Mouse (Mus musculus) embryonic facial prominence, embryonic 14.5 days (tissue): ENCODE data around the gene Psmd7. TPM values are rescaled to one million over a fixed set of nuclear protein-coding genes. Genes with fewer than 3 reads are reported as not detected.

Experiments
- ATAC-seq: fragments of 200-750 bp; cut with Nextera tagmentation; 2 replicates; pipeline ENCODE4 v1.8.0; 2017; ENCODE audit warnings: low read depth, moderate number of reproducible peaks, moderate TSS enrichment
- DNase-seq: peaks from one replicate; pipeline ENCODE4 v3.0.0-alpha.2; 2015; ENCODE audit warnings: low spot score
- H3K27ac ChIP-seq: fragments of 300-500 bp; sonication (generic); replicated peaks from 2 replicates; pipeline ENCODE4 v1.5.1; 2014; ENCODE audit warnings: low read depth, mild to moderate bottlenecking, low read length, moderate library complexity
- H3K27me3 ChIP-seq: fragments of 300-500 bp; sonication (generic); replicated peaks from 2 replicates; pipeline ENCODE4 v1.6.1; 2014; ENCODE audit warnings: low read length; ENCODE audit not compliant: control insufficient read depth, insufficient read depth
- H3K36me3 ChIP-seq: fragments of 300-500 bp; sonication (generic); 2 replicates; pipeline ENCODE4 v1.6.1; 2014; ENCODE audit warnings: low read length, mixed read lengths; ENCODE audit not compliant: control insufficient read depth, insufficient read depth
- H3K4me1 ChIP-seq: fragments of 300-500 bp; sonication (generic); 2 replicates; pipeline ENCODE4 v1.6.1; 2014; ENCODE audit warnings: antibody characterized with exemption, low read length; ENCODE audit not compliant: control insufficient read depth, insufficient read depth
- H3K4me2 ChIP-seq: fragments of 300-500 bp; sonication (generic); 2 replicates; pipeline ENCODE4 v1.6.1; 2014; ENCODE audit warnings: low read depth, mild to moderate bottlenecking, low read length, moderate library complexity, mixed read lengths
- H3K4me3 ChIP-seq: fragments of 300-500 bp; sonication (generic); 2 replicates; pipeline ENCODE4 v1.5.1; 2014; ENCODE audit warnings: low read depth, mild to moderate bottlenecking, low read length
- H3K9ac ChIP-seq: fragments of 300-500 bp; sonication (generic); 2 replicates; pipeline ENCODE4 v1.6.1; 2014; ENCODE audit warnings: low read depth, mild to moderate bottlenecking, low read length, moderate library complexity, mixed read lengths
- H3K9me3 ChIP-seq: fragments of 300-500 bp; sonication (generic); 2 replicates; pipeline ENCODE4 v1.6.1; 2016; ENCODE audit warnings: low read length; ENCODE audit not compliant: control insufficient read depth
- WGBS: fragments of 180-500 bp; shearing (Covaris S2); extraction: QIAGEN DNeasy Blood & Tissue Kit; methylation state at CpG from one replicate; pipeline ENCODE4 v1.1.7; 2014; 5-methylcytosine and 5-hydroxymethylcytosine counted together
- polyA plus RNA-seq: library from polyadenylated mRNA; unstranded; fragments of >200 nt; fragmentation: Nextera tagmentation; extraction: Ambion mirVana; gene quantifications from 2 replicates; pipeline ENCODE4 v1.2.1, GENCODE M21; 2014

Gene Psmd7
- polyA plus RNA-seq, 1 experiment from 2014 or later, result 252 TPM

DNA sequence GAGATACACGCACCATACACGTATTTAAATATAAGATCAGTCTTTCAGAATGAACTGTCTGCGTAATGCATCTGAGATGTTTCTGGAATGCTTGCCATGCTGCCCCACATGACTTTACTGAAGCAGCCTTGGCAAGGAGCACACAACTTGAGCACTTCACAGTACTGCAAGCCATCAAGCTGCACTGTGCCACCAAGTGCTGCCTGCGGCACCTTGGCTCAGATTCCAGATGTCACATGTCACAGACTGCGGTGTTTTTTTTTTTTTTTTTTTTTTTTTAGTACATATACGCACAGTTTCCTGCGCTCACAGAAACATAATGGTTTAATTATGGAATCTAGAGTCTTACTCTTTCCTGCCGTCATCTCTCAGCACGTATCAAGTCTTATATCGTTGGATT, 30.2 kb upstream of the Psmd7 start:
- DNase-seq (peak; percentile 34), ATAC-seq (no peak)
- Histone ChIP-seq H3K4me1 (no peaks in the 10 kb centered on the region; the same call in 1 of the 2 replicates), H3K4me3 (no peak overlapping the region), H3K27ac (no peak overlapping the region), H3K4me2 (no peak overlapping the region), H3K9me3 (no peaks in the 10 kb centered on the region), H3K27me3 (no peaks in the 10 kb centered on the region), H3K9ac (no peak overlapping the region), H3K36me3 (no peaks in the 10 kb centered on the region)
- 53% methylated on average over 10 of the region's 10 CpGs for WGBS

- Histone ChIP-seq H3K4me3 (no peak overlapping the region), H3K4me2 (no peak overlapping the region), H3K36me3 (no peaks in the 10 kb centered on the region), H3K27ac (no peak overlapping the region), H3K27me3 (no peaks in the 10 kb centered on the region), H3K4me1 (no peaks in the 10 kb centered on the region; the same call in 1 of the 2 replicates), H3K9me3 (no peaks in the 10 kb centered on the region), H3K9ac (no peak overlapping the region)
- WGBS, result 89% methylated on average over 6 of the region's 6 CpGs
- DNase-seq (no peak), ATAC-seq (no peak)
Measured at GRCm38 (mm10) chr8:107613411-107613810, 25.1 kb upstream of the Psmd7 start.

DNA sequence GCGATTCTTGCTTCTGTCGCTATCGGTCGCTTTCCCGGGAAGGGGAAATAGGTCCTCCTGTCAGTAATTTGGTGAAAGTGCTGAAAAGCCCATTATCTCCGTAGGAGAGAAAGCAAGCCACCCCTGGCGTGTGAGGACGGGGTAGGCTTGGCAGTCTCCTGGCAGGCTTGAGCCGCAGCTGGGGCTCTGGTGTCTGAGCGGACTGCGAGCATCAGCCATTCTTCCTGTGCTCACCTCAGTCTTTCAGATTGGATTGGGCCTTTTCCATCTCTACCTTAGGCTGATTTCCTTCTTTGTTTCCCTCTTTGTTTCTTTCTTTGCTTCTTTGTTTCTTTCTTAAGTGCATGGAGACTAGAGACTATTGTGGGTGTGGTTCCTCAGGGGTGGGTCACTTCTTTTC, 22.6 kb upstream of the Psmd7 start:
- H3K4me1 ChIP-seq, result no peaks in the 10 kb centered on the region
- DNase-seq (no peak), ATAC-seq (no peak)
- H3K9me3 ChIP-seq, result no peaks in the 10 kb centered on the region
- H3K27ac ChIP-seq, result no peak overlapping the region
- H3K27me3 ChIP-seq, result no peaks in the 10 kb centered on the region
- H3K4me2 ChIP-seq, result no peak overlapping the region
- no peaks in the 10 kb centered on the region for H3K36me3 ChIP-seq
- 53% methylated on average over 10 of the region's 11 CpGs for WGBS
- H3K4me3 ChIP-seq, result no peak overlapping the region
- no peak overlapping the region for H3K9ac ChIP-seq

- Histone ChIP-seq H3K27me3 (no peaks in the 10 kb centered on the region; the same call in 1 of the 2 replicates), H3K27ac (no peak overlapping the region)
- ATAC-seq, result no peak
Measured at GRCm38 (mm10) chr8:107608751-107609150, 20.5 kb upstream of the Psmd7 start.

GRCm38 (mm10) chr8:107603026-107603425, 14.8 kb upstream of the Psmd7 start:
- no peaks in the 10 kb centered on the region for H3K36me3 ChIP-seq
- peaks cover 6% of the 10 kb centered on the region; the same call in 1 of the 2 replicates for H3K4me1 ChIP-seq
- DNase-seq, result peak; percentile 88
- H3K4me2 ChIP-seq, result no peak overlapping the region
- 4% methylated on average over 7 of the region's 7 CpGs for WGBS
- H3K27ac ChIP-seq, result no peak overlapping the region
- ATAC-seq, result no peak
- no peak overlapping the region for H3K9ac ChIP-seq
- H3K27me3 ChIP-seq, result no peaks in the 10 kb centered on the region; the same call in 1 of the 2 replicates
- no peaks in the 10 kb centered on the region for H3K9me3 ChIP-seq
- no peak overlapping the region for H3K4me3 ChIP-seq

More at GRCm38 (mm10) chr8:107608751-107609150, 20.5 kb upstream of the Psmd7 start:
- no peak for DNase-seq
- H3K4me3 ChIP-seq, result no peak overlapping the region
- peaks cover 4% of the 10 kb centered on the region; the same call in 1 of the 2 replicates for H3K4me1 ChIP-seq
- no peaks in the 10 kb centered on the region for H3K9me3 ChIP-seq
- no peak overlapping the region for H3K4me2 ChIP-seq
- no peaks in the 10 kb centered on the region for H3K36me3 ChIP-seq
- 81% methylated on average over 7 of the region's 7 CpGs for WGBS
- H3K9ac ChIP-seq, result no peak overlapping the region

GRCm38 (mm10) chr8:107599691-107600090, 11.4 kb upstream of the Psmd7 start:
- no peaks in the 10 kb centered on the region for H3K36me3 ChIP-seq
- no peaks in the 10 kb centered on the region; the same call in 1 of the 2 replicates for H3K27me3 ChIP-seq
- ATAC-seq (no peak), DNase-seq (no peak)
- no peaks in the 10 kb centered on the region for H3K9me3 ChIP-seq
- H3K9ac ChIP-seq, result no peak overlapping the region
- H3K4me1 ChIP-seq, result peaks cover 6% of the 10 kb centered on the region; the same call in 1 of the 2 replicates
- WGBS, result 85% methylated on average over 9 of the region's 9 CpGs
- no peak overlapping the region for H3K4me3 ChIP-seq
- no peak overlapping the region for H3K4me2 ChIP-seq
- H3K27ac ChIP-seq, result no peak overlapping the region

DNA sequence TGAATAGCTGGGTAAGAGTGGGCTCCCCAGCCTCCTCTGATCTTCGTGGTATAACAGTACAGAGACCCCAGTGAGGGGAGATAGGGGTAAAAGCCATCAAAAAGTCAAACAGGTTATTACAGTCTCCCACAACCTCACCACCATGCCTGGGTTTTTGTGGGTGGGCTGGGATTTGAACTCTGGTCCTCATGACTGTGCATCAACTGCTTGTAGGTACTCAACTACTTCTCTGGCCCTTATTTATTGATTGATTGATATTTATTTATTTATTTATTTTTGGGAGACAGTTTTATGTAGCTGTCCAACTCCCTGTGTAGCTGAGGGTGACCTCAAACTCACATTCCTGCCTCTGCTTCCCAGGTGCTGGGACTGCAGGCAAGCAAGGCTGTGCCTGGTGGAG, 9.5 kb upstream of the Psmd7 start:
- no peaks in the 10 kb centered on the region for H3K9me3 ChIP-seq
- H3K9ac ChIP-seq, result no peak overlapping the region
- H3K27ac ChIP-seq, result no peak overlapping the region
- no peaks in the 10 kb centered on the region for H3K36me3 ChIP-seq
- DNase-seq (no peak), ATAC-seq (no peak)
- no peaks in the 10 kb centered on the region for H3K27me3 ChIP-seq
- no peaks in the 10 kb centered on the region for H3K4me1 ChIP-seq
- WGBS, result 62% methylated on average over 1 of the region's 1 CpGs
- H3K4me2 ChIP-seq, result no peak overlapping the region
- no peak overlapping the region for H3K4me3 ChIP-seq

GRCm38 (mm10) chr8:107594817-107595216, 6.6 kb upstream of the Psmd7 start:
- Histone ChIP-seq H3K27ac (no peak overlapping the region), H3K4me3 (no peak overlapping the region), H3K27me3 (no peaks in the 10 kb centered on the region), H3K9me3 (no peaks in the 10 kb centered on the region), H3K4me2 (no peak overlapping the region), H3K9ac (no peak overlapping the region), H3K4me1 (no peaks in the 10 kb centered on the region), H3K36me3 (no peaks in the 10 kb centered on the region)
- no peak for DNase-seq
- no peak for ATAC-seq
- WGBS, result 79% methylated on average over 6 of the region's 6 CpGs

- no peak overlapping the region for H3K4me3 ChIP-seq
- H3K4me2 ChIP-seq, result no peak overlapping the region
- no peaks in the 10 kb centered on the region for H3K4me1 ChIP-seq
- H3K27ac ChIP-seq, result no peak overlapping the region
- no peak overlapping the region for H3K9ac ChIP-seq
- no peak for ATAC-seq
- H3K36me3 ChIP-seq, result no peaks in the 10 kb centered on the region
- H3K27me3 ChIP-seq, result no peaks in the 10 kb centered on the region
- WGBS, result 71% methylated on average over 5 of the region's 6 CpGs
- DNase-seq, result no peak
- no peaks in the 10 kb centered on the region for H3K9me3 ChIP-seq
Measured at GRCm38 (mm10) chr8:107593967-107594729, 5.9 kb upstream of the Psmd7 start.
